Mouse (Mus musculus) embryonic facial prominence, embryonic 11.5 days (tissue): ENCODE measurements around the gene Btbd6. TPM values are rescaled to one million over a fixed set of nuclear protein-coding genes. Genes with fewer than 3 reads are reported as not detected.

Experiments used
- ATAC-seq: fragments of 200-750 bp; cut with Nextera tagmentation; replicated peaks from 2 replicates; pipeline ENCODE4 v1.8.0; 2017; ENCODE audit warnings: low read depth; ENCODE audit not compliant: insufficient number of reproducible peaks, low FRiP score, low TSS enrichment
- DNase-seq: peaks from one replicate; pipeline ENCODE4 v3.0.0-alpha.2; 2015; ENCODE audit warnings: low spot score
- H3K27ac ChIP-seq: fragments of 300-500 bp; sonication (generic); replicated peaks from 2 replicates; pipeline ENCODE4 v1.5.1; 2014; ENCODE audit warnings: mild to moderate bottlenecking, low read depth, low read length, control low read depth
- H3K27me3 ChIP-seq: fragments of 300-500 bp; sonication (generic); 2 replicates; pipeline ENCODE4 v1.6.1; 2014; ENCODE audit warnings: mild to moderate bottlenecking, low read length, moderate library complexity, mixed read lengths; ENCODE audit not compliant: control insufficient read depth, insufficient read depth
- H3K36me3 ChIP-seq: fragments of 300-500 bp; sonication (generic); replicated peaks from 2 replicates; pipeline ENCODE4 v1.6.1; 2014; ENCODE audit warnings: low read depth, mild to moderate bottlenecking, low read length, moderate library complexity, mixed read lengths; ENCODE audit not compliant: control insufficient read depth, insufficient read depth
- H3K4me1 ChIP-seq: fragments of 300-500 bp; sonication (generic); 2 replicates; pipeline ENCODE4 v1.6.1; 2014; ENCODE audit warnings: low read length, mixed read lengths; ENCODE audit not compliant: control insufficient read depth, insufficient read depth
- H3K4me2 ChIP-seq: fragments of 300-500 bp; sonication (generic); 2 replicates; pipeline ENCODE4 v1.6.1; 2014; ENCODE audit warnings: low read depth, mild to moderate bottlenecking, control low read depth, low read length, moderate library complexity
- H3K4me3 ChIP-seq: fragments of 300-500 bp; sonication (generic); 2 replicates; pipeline ENCODE4 v1.5.1; 2014; ENCODE audit warnings: low read depth, low read length, control low read depth
- H3K9ac ChIP-seq: fragments of 300-500 bp; sonication (generic); replicated peaks from 2 replicates; pipeline ENCODE4 v1.6.1; 2014; ENCODE audit warnings: mild to moderate bottlenecking, control low read depth, low read length
- H3K9me3 ChIP-seq: fragments of 300-500 bp; sonication (generic); replicated peaks from 2 replicates; pipeline ENCODE4 v1.6.1; 2016; ENCODE audit warnings: mild to moderate bottlenecking, low read length, inconsistent platforms, mixed read lengths; ENCODE audit not compliant: control insufficient read depth
- WGBS: fragments of 180-500 bp; shearing (Covaris S2); extraction: QIAGEN DNeasy Blood & Tissue Kit; methylation state at CpG from one replicate; pipeline ENCODE4 v1.1.7; 2014; 5-methylcytosine and 5-hydroxymethylcytosine counted together
- polyA plus RNA-seq: library from polyadenylated mRNA; unstranded; fragments of >200 nt; fragmentation: Nextera tagmentation; extraction: Ambion mirVana; gene quantifications from 2 replicates; pipeline ENCODE4 v1.2.1, GENCODE M21; 2014

The Btbd6 gene
- polyA plus RNA-seq, 1 experiment from 2014 or later = 19.7 TPM

- ATAC-seq = peak; percentile 88
- no peaks in the 10 kb centered on the region for H3K9me3 ChIP-seq
- peak within 1 kb of the TSS; percentile 92 for H3K4me3 ChIP-seq
- H3K9ac ChIP-seq = peak within 1 kb of the TSS; percentile 84
- no peaks in the 10 kb centered on the region for H3K27me3 ChIP-seq
- H3K27ac ChIP-seq = peak within 1 kb of the TSS; percentile 73
- H3K4me2 ChIP-seq = peak within 1 kb of the TSS; percentile 96
- H3K36me3 ChIP-seq = no peaks in the 10 kb centered on the region; the same call in 1 of the 2 replicates
- peak; percentile 96 for DNase-seq
- no peaks in the 10 kb centered on the region; the same call in none of the 2 replicates for H3K4me1 ChIP-seq
- 3% methylated on average over 46 of the region's 85 CpGs for WGBS
These were observed 37.6 kb downstream of the Btbd6 start, which contains the start of gene Pacs2 for GRCm38 (mm10) chr12:113013604-113014558. Pacs2 (plus strand) TSS chr12:113014508.

GRCm38 (mm10) chr12:113014561-113015556, 38.6 kb downstream of the Btbd6 start:
- Histone ChIP-seq H3K36me3 (no peaks in the 10 kb centered on the region; the same call in 1 of the 2 replicates), H3K4me2 (peak overlapping the region; percentile 96), H3K27ac (peak overlapping the region; percentile 41; the same call in 1 of the 2 replicates), H3K9me3 (no peaks in the 10 kb centered on the region), H3K27me3 (no peaks in the 10 kb centered on the region), H3K4me3 (peak overlapping the region; percentile 92), H3K9ac (peak overlapping the region; percentile 84), H3K4me1 (no peaks in the 10 kb centered on the region; the same call in none of the 2 replicates)
- ATAC-seq (peak; percentile 61; the same call in 1 of the 2 replicates), DNase-seq (peak; percentile 50)
- WGBS = under 1% methylated on average over 53 of the region's 64 CpGs

- no peak overlapping the region; the same call in 1 of the 2 replicates for H3K9ac ChIP-seq
- no peaks in the 10 kb centered on the region for H3K9me3 ChIP-seq
- 77% methylated on average over 4 of the region's 4 CpGs for WGBS
- ATAC-seq (no peak), DNase-seq (no peak)
- no peaks in the 10 kb centered on the region; the same call in none of the 2 replicates for H3K4me1 ChIP-seq
- no peaks in the 10 kb centered on the region; the same call in 1 of the 2 replicates for H3K36me3 ChIP-seq
- no peak overlapping the region for H3K4me3 ChIP-seq
- no peaks in the 10 kb centered on the region for H3K27me3 ChIP-seq
- no peak overlapping the region for H3K27ac ChIP-seq
- no peak overlapping the region for H3K4me2 ChIP-seq
These were observed 39.7 kb downstream of the Btbd6 start for GRCm38 (mm10) chr12:113015956-113016355.

- no peaks in the 10 kb centered on the region for H3K9me3 ChIP-seq
- H3K27ac ChIP-seq = no peak overlapping the region
- H3K36me3 ChIP-seq = no peaks in the 10 kb centered on the region; the same call in 1 of the 2 replicates
- H3K4me3 ChIP-seq = no peak overlapping the region
- no peaks in the 10 kb centered on the region; the same call in none of the 2 replicates for H3K4me1 ChIP-seq
- H3K9ac ChIP-seq = no peak overlapping the region
- no peak for DNase-seq
- no peaks in the 10 kb centered on the region for H3K27me3 ChIP-seq
- WGBS = 73% methylated on average over 8 of the region's 8 CpGs
- no peak for ATAC-seq
- H3K4me2 ChIP-seq = no peak overlapping the region
These were observed 40.7 kb downstream of the Btbd6 start for GRCm38 (mm10) chr12:113016976-113017375.

GRCm38 (mm10) chr12:113017429-113017984, 41.2 kb downstream of the Btbd6 start:
- Histone ChIP-seq H3K27me3 (no peaks in the 10 kb centered on the region), H3K27ac (no peak overlapping the region), H3K36me3 (no peaks in the 10 kb centered on the region; the same call in 1 of the 2 replicates), H3K4me1 (no peaks in the 10 kb centered on the region; the same call in none of the 2 replicates), H3K9ac (no peak overlapping the region), H3K4me2 (no peak overlapping the region), H3K9me3 (no peaks in the 10 kb centered on the region), H3K4me3 (no peak overlapping the region)
- ATAC-seq = no peak
- WGBS = 83% methylated on average over 9 of the region's 9 CpGs
- no peak for DNase-seq

- 80% methylated on average over 4 of the region's 4 CpGs for WGBS
- no peak overlapping the region for H3K27ac ChIP-seq
These were observed 42.5 kb downstream of the Btbd6 start for GRCm38 (mm10) chr12:113018763-113019162.

GRCm38 (mm10) chr12:113021488-113021887, 45.2 kb downstream of the Btbd6 start:
- ATAC-seq (no peak), DNase-seq (no peak)
- no peaks in the 10 kb centered on the region; the same call in 1 of the 2 replicates for H3K4me1 ChIP-seq
- H3K4me3 ChIP-seq = no peak overlapping the region
- H3K9me3 ChIP-seq = no peaks in the 10 kb centered on the region
- H3K4me2 ChIP-seq = no peak overlapping the region
- no peak overlapping the region for H3K27ac ChIP-seq
- H3K36me3 ChIP-seq = no peaks in the 10 kb centered on the region; the same call in 1 of the 2 replicates
- H3K9ac ChIP-seq = no peak overlapping the region
- no peaks in the 10 kb centered on the region for H3K27me3 ChIP-seq

More at GRCm38 (mm10) chr12:113018763-113019162, 42.5 kb downstream of the Btbd6 start:
- ATAC-seq (no peak), DNase-seq (no peak)
- Histone ChIP-seq H3K9ac (no peak overlapping the region), H3K4me1 (no peaks in the 10 kb centered on the region; the same call in none of the 2 replicates), H3K9me3 (no peaks in the 10 kb centered on the region), H3K36me3 (no peaks in the 10 kb centered on the region; the same call in 1 of the 2 replicates), H3K4me3 (no peak overlapping the region), H3K27me3 (no peaks in the 10 kb centered on the region), H3K4me2 (no peak overlapping the region)
